Comparison of ENCODE assay signal across 8 mouse cellular contexts in genomic region chr5:137046324-137046718, GRCm38 (mm10). TPM values are rescaled to one million over a fixed set of nuclear protein-coding genes. Genes with fewer than 3 reads are reported as not detected.
DNase-seq lines count a peak whose midpoint lies in the region; ATAC-seq and TF ChIP-seq lines count a peak whose summit lies in the region.

No protein-coding gene starts in this region.

- no peaks in the 10 kb centered on the region for H3K9me3 ChIP-seq in forebrain, embryonic 15.5 days
- no peaks in the 10 kb centered on the region for H3K9me3 ChIP-seq in liver, embryonic 16.5 days (replicated peaks; ENCODE audit: control insufficient read depth, low read length)

- no peak for DNase-seq in heart, adult 2 months
- no peak for DNase-seq in heart, adult 8-10 months (ENCODE audit: low spot score)
- DNase-seq in urinary bladder, postnatal 10 days (ENCODE audit: low spot score): no peak
- DNase-seq in thymus, postnatal 4 days: no peak
- DNase-seq in adrenal gland, postnatal 25 days: no peak

- H3K27me3 ChIP-seq in heart, adult 2 months (ENCODE audit: control insufficient read depth, insufficient read depth, low read length): no peaks in the 10 kb centered on the region
- H3K27me3 ChIP-seq in forebrain, embryonic 15.5 days: no peaks in the 10 kb centered on the region
- peaks cover 2% of the 10 kb centered on the region; the same call in 1 of the 2 replicates for H3K27me3 ChIP-seq in liver, embryonic 16.5 days (ENCODE audit: control insufficient read depth, insufficient read depth, low read depth, low read length)

- ATAC-seq in CD4-positive, CD25-positive, alpha-beta regulatory T cell, adult 4 months: peak; percentile 28
- ATAC-seq in forebrain, embryonic 15.5 days (replicated peaks): no peak; the same call in 1 of the 2 replicates
- ATAC-seq in liver, embryonic 16.5 days (ENCODE audit: low read depth): no peak

- TF ChIP-seq POLR2A in heart, adult 2 months (IDR thresholded peaks at IDR 0.05; ENCODE audit: insufficient read depth, low read depth, low read length): no peak

- intact Hi-C loops in heart, adult 2 months (cut with DNase I): loop anchor here (1.0 to 2.0 kb wide), 2 partner anchors 14 to 25 kb away; no protein-coding TSS in a partner anchor

- H3K9ac ChIP-seq in heart, adult 2 months (ENCODE audit: low read depth, low read length): no peak overlapping the region
- H3K9ac ChIP-seq in forebrain, embryonic 15.5 days (replicated peaks): no peak overlapping the region
- no peak overlapping the region for H3K9ac ChIP-seq in liver, embryonic 16.5 days (ENCODE audit: low read depth, low read length)

- H3K4me1 ChIP-seq in heart, adult 2 months (ENCODE audit: control insufficient read depth, insufficient read depth, low read length): peaks cover 3% of the 10 kb centered on the region
- peaks cover 20% of the 10 kb centered on the region for H3K4me1 ChIP-seq in forebrain, embryonic 15.5 days
- H3K4me1 ChIP-seq in liver, embryonic 16.5 days (ENCODE audit: control insufficient read depth, low read depth, low read length): peaks cover 15% of the 10 kb centered on the region

- TF ChIP-seq CTCF in heart, adult 2 months (IDR thresholded peaks at IDR 0.05): no peak

- H3K4me2 ChIP-seq in forebrain, embryonic 15.5 days (replicated peaks): peak overlapping the region; percentile 87
- H3K4me2 ChIP-seq in liver, embryonic 16.5 days (ENCODE audit: low read depth, low read length): peak overlapping the region; percentile 86

- no peaks in the 10 kb centered on the region for H3K36me3 ChIP-seq in heart, adult 2 months (ENCODE audit: control insufficient read depth, insufficient read depth, low read length)
- peaks cover 14% of the 10 kb centered on the region for H3K36me3 ChIP-seq in forebrain, embryonic 15.5 days
- H3K36me3 ChIP-seq in liver, embryonic 16.5 days (ENCODE audit: control insufficient read depth, insufficient read depth): peaks cover 5% of the 10 kb centered on the region

- peak overlapping the region; percentile 81 for H3K4me3 ChIP-seq in heart, adult 2 months
- peak overlapping the region; percentile 82 for H3K4me3 ChIP-seq in forebrain, embryonic 15.5 days
- peak overlapping the region; percentile 69 for H3K4me3 ChIP-seq in liver, embryonic 16.5 days (ENCODE audit: low read depth, low read length)

- 24% methylated on average over 5 of the region's 5 CpGs for WGBS in heart, adult 2 months
- WGBS in forebrain, embryonic 15.5 days: 19% methylated on average over 5 of the region's 5 CpGs
- 27% methylated on average over 5 of the region's 5 CpGs for WGBS in liver, embryonic 16.5 days (ENCODE audit: insufficient replicate concordance)

- TF ChIP-seq EP300 in heart, adult 2 months (IDR thresholded peaks at IDR 0.05; ENCODE audit: insufficient read depth, low read depth, low read length): no peak

- no peaks in the 10 kb centered on the region for H3K79me2 ChIP-seq in heart, adult 2 months (replicated peaks; ENCODE audit: control insufficient read depth, insufficient read depth, low read length)

- no peak overlapping the region for H3K27ac ChIP-seq in heart, adult 2 months
- peak overlapping the region; percentile 81 for H3K27ac ChIP-seq in forebrain, embryonic 15.5 days (replicated peaks)
- no peak overlapping the region for H3K27ac ChIP-seq in liver, embryonic 16.5 days (ENCODE audit: low read length)

RNA-seq across cellular contexts. Expression of gene Ap1s1, which starts 0.4 kb away (rescaled TPM):
- total RNA-seq in heart, adult 2 months (2021): 10 to 100 TPM; 33.9 to 36.8 TPM
- 23.4 and 38.6 TPM in 2 replicates for polyA plus RNA-seq in heart, adult 2 months (2012; rRNA removed)
- total RNA-seq in heart, adult 8-10 months (2022): 10 to 100 TPM; 30.2 to 40.5 (median 38.2) TPM
- 10 to 100 TPM; 62.2 to 84.9 TPM for polyA plus RNA-seq in CD4-positive, CD25-positive, alpha-beta regulatory T cell, adult 4 months (2017; shearing (Covaris generic))
- polyA plus RNA-seq in forebrain, embryonic 15.5 days (2015; fragmentation: Nextera tagmentation; extraction: Ambion mirVana): 248 and 257 TPM in 2 replicates
- 68.6 and 73.3 TPM in 2 replicates for polyA plus RNA-seq in liver, embryonic 16.5 days (2015; fragmentation: Nextera tagmentation; extraction: Ambion mirVana)
- 97.4 and 117 TPM in 2 replicates for total RNA-seq in adrenal gland, postnatal 25 days (2021)

RNA-seq across cellular contexts. Expression of gene Vgf, which starts 20.1 kb away (rescaled TPM):
- not detected for total RNA-seq in heart, adult 2 months (2021)
- polyA plus RNA-seq in heart, adult 2 months (2012; rRNA removed): 0.06 TPM in 2 replicates
- total RNA-seq in heart, adult 8-10 months (2022): not detected
- not detected for polyA plus RNA-seq in CD4-positive, CD25-positive, alpha-beta regulatory T cell, adult 4 months (2017; shearing (Covaris generic))
- 4.0 and 4.4 TPM in 2 replicates for polyA plus RNA-seq in forebrain, embryonic 15.5 days (2015; fragmentation: Nextera tagmentation; extraction: Ambion mirVana)
- 0.21 TPM in 1 of 2 replicates, not detected in the other for polyA plus RNA-seq in liver, embryonic 16.5 days (2015; fragmentation: Nextera tagmentation; extraction: Ambion mirVana)
- total RNA-seq in adrenal gland, postnatal 25 days (2021): 7.4 and 11.0 TPM in 2 replicates

RNA-seq across cellular contexts. Expression of gene Serpine1, which starts 25.7 kb away (rescaled TPM):
- total RNA-seq in heart, adult 2 months (2021): 10 to 100 TPM; 24.0 to 29.6 TPM
- 21.9 and 41.8 TPM in 2 replicates for polyA plus RNA-seq in heart, adult 2 months (2012; rRNA removed)
- 10 to 100 TPM; 33.2 to 59.2 (median 47.4) TPM for total RNA-seq in heart, adult 8-10 months (2022)
- under 1 TPM in 1 of 2 experiments, not detected in 1; 0.20 TPM for polyA plus RNA-seq in CD4-positive, CD25-positive, alpha-beta regulatory T cell, adult 4 months (2017; shearing (Covaris generic))
- 0.14 and 0.28 TPM in 2 replicates for polyA plus RNA-seq in forebrain, embryonic 15.5 days (2015; fragmentation: Nextera tagmentation; extraction: Ambion mirVana)
- 0.30 and 0.34 TPM in 2 replicates for polyA plus RNA-seq in liver, embryonic 16.5 days (2015; fragmentation: Nextera tagmentation; extraction: Ambion mirVana)
- total RNA-seq in adrenal gland, postnatal 25 days (2021): 2.0 and 3.4 TPM in 2 replicates

RNA-seq across cellular contexts. Expression of gene Znhit1, which starts 58.5 kb away (rescaled TPM):
- total RNA-seq in heart, adult 2 months (2021): 10 to 100 TPM; 65.5 to 70.1 TPM
- 53.6 and 58.4 TPM in 2 replicates for polyA plus RNA-seq in heart, adult 2 months (2012; rRNA removed)
- total RNA-seq in heart, adult 8-10 months (2022): 10 to 100 TPM; 65.8 to 76.4 (median 71.6) TPM
- polyA plus RNA-seq in CD4-positive, CD25-positive, alpha-beta regulatory T cell, adult 4 months (2017; shearing (Covaris generic)): 10 to 100 TPM; 50.3 to 67.0 TPM
- polyA plus RNA-seq in forebrain, embryonic 15.5 days (2015; fragmentation: Nextera tagmentation; extraction: Ambion mirVana): 123 and 129 TPM in 2 replicates
- polyA plus RNA-seq in liver, embryonic 16.5 days (2015; fragmentation: Nextera tagmentation; extraction: Ambion mirVana): 51.3 and 52.2 TPM in 2 replicates
- total RNA-seq in adrenal gland, postnatal 25 days (2021): 74.8 and 85.9 TPM in 2 replicates

RNA-seq across cellular contexts. Expression of gene Plod3, which starts 59.5 kb away (rescaled TPM):
- 10 to 100 TPM; 32.0 to 37.1 TPM for total RNA-seq in heart, adult 2 months (2021)
- 30.3 and 30.8 TPM in 2 replicates for polyA plus RNA-seq in heart, adult 2 months (2012; rRNA removed)
- total RNA-seq in heart, adult 8-10 months (2022): 10 to 100 TPM; 28.8 to 35.8 (median 34.9) TPM
- 1 to 10 TPM; 4.4 to 8.8 TPM for polyA plus RNA-seq in CD4-positive, CD25-positive, alpha-beta regulatory T cell, adult 4 months (2017; shearing (Covaris generic))
- 28.8 and 35.6 TPM in 2 replicates for polyA plus RNA-seq in forebrain, embryonic 15.5 days (2015; fragmentation: Nextera tagmentation; extraction: Ambion mirVana)
- 12.2 and 12.9 TPM in 2 replicates for polyA plus RNA-seq in liver, embryonic 16.5 days (2015; fragmentation: Nextera tagmentation; extraction: Ambion mirVana)
- 66.7 and 90.3 TPM in 2 replicates for total RNA-seq in adrenal gland, postnatal 25 days (2021)

Comparison
In these comparisons a context has a peak if more than half of its experiments do, and no peak if none do; other contexts are left out.
1. RNA of gene Serpine1, which starts 25.7 kb away (polyA plus RNA-seq): 21.9 to 41.8 TPM in heart, adult 2 months; 0.30 to 0.34 TPM in liver, embryonic 16.5 days, 0.20 TPM in CD4-positive, CD25-positive, alpha-beta regulatory T cell, adult 4 months and 0.14 to 0.28 TPM in forebrain, embryonic 15.5 days; every median in the first group is over 10 times any median in the second.
2. Peak in every context shown above with its lines, with median percentiles within 50 percentile points of each other: H3K4me3 ChIP-seq.